Mouse (Mus musculus): ENCODE results near the gene Golga4. TPM values are rescaled to one million over a fixed set of nuclear protein-coding genes. Genes with fewer than 3 reads are reported as not detected.

Golga4 gene
- polyA plus RNA-seq, 1 experiment: 17.4 TPM

DNA sequence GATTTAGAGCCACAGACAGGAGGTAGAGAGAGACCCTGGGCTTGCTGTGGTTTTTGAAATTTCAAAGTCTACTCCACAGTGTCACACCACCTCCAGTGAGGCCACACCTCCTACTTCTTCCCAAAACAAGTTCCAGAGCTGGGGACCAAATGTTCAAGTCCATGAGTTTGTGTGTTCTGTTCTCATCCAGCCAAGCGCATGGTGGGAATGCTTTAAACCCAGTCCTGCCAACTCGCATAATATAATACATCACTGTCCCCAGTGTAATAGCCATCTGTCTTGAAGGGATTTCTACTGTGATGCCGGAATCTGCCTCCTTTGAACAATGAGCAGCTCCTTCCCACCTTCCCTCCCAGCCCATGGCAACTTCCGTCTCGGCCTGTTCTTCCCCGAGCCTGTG, 63.3 kb downstream of the Golga4 start:
- Histone ChIP-seq H3K4me3 (replicated peaks; ENCODE audit: extremely low read depth, low read depth, low read length) (no peak overlapping the region), H3K4me1 (ENCODE audit: control insufficient read depth, insufficient read depth, low read length) (no peaks in the 10 kb centered on the region)
- WGBS: 91% methylated on average over 6 of the region's 6 CpGs
- TF ChIP-seq CTCF (IDR thresholded peaks at IDR 0.05; ENCODE audit: insufficient read depth, low read length): no peak
- TF ChIP-seq POLR2A (IDR thresholded peaks at IDR 0.05; ENCODE audit: borderline replicate concordance, extremely low read depth, low read depth, low read length): no peak
- no peak for DNase-seq

DNA sequence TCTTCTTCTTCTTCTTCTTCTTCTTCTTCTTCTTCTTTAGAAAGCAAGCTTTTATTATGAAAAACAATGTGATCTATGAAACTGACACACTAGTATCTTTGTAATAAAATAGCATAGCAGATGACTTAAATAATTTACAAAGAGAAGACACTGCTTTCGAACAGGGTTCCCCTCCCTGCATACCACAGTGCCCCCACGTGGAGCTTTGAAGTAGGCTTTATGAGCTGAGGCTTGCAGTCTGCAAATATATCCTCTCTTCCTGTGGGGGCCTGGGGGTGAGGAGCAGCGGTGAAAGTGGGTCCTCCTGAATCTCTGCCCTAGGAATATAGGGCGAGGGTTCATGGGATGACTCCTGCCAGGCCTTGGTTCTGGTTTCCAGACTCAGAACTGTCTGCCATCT, 64.8 kb downstream of the Golga4 start:
- no peak for DNase-seq
- H3K4me3 ChIP-seq (replicated peaks; ENCODE audit: extremely low read depth, low read depth, low read length): no peak overlapping the region
- TF ChIP-seq POLR2A (IDR thresholded peaks at IDR 0.05; ENCODE audit: borderline replicate concordance, extremely low read depth, low read depth, low read length): no peak
- TF ChIP-seq CTCF (IDR thresholded peaks at IDR 0.05; ENCODE audit: insufficient read depth, low read length): no peak
- no peaks in the 10 kb centered on the region for H3K4me1 ChIP-seq (ENCODE audit: control insufficient read depth, insufficient read depth, low read length)
- WGBS: 75% methylated on average over 4 of the region's 4 CpGs

- Histone ChIP-seq H3K4me1 (ENCODE audit: control insufficient read depth, insufficient read depth, low read length) (no peaks in the 10 kb centered on the region), H3K4me3 (replicated peaks; ENCODE audit: extremely low read depth, low read depth, low read length) (no peak overlapping the region)
- WGBS: 91% methylated on average over 4 of the region's 4 CpGs
- no peak for DNase-seq
- TF ChIP-seq POLR2A (IDR thresholded peaks at IDR 0.05; ENCODE audit: borderline replicate concordance, extremely low read depth, low read depth, low read length): no peak
- TF ChIP-seq CTCF (IDR thresholded peaks at IDR 0.05; ENCODE audit: insufficient read depth, low read length): no peak
These were observed 65.6 kb downstream of the Golga4 start for GRCm38 (mm10) chr9:118571701-118572100.

- 80% methylated on average over 5 of the region's 5 CpGs for WGBS
- Histone ChIP-seq H3K4me3 (replicated peaks; ENCODE audit: extremely low read depth, low read depth, low read length) (no peak overlapping the region), H3K4me1 (ENCODE audit: control insufficient read depth, insufficient read depth, low read length) (no peaks in the 10 kb centered on the region)
- TF ChIP-seq POLR2A (IDR thresholded peaks at IDR 0.05; ENCODE audit: borderline replicate concordance, extremely low read depth, low read depth, low read length) (no peak), CTCF (IDR thresholded peaks at IDR 0.05; ENCODE audit: insufficient read depth, low read length) (no peak)
- DNase-seq: no peak
These were observed 68.8 kb downstream of the Golga4 start for GRCm38 (mm10) chr9:118574911-118575310.

DNA sequence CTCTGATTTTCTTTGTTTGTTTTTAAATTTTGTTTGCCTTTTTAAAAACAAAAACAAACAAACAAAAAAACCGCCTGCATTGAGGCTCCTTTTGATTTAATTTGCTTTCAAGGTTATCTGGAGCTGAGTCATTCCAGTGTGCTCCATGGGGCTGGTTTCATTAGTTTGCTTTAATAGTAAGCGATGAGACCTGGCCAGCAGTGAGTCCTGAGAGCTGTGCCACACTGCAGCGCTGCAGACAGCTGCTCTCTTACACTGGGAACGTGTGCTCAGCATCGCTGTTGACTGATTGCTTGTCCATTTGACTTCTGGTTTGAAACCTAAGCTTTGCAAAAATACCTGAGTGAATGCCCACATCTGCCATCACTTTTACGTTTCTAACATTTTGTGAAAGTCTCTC, 74.3 kb downstream of the Golga4 start:
- Histone ChIP-seq H3K4me1 (ENCODE audit: control insufficient read depth, insufficient read depth, low read length) (no peaks in the 10 kb centered on the region), H3K4me3 (replicated peaks; ENCODE audit: extremely low read depth, low read depth, low read length) (no peak overlapping the region)
- DNase-seq: no peak
- TF ChIP-seq POLR2A (IDR thresholded peaks at IDR 0.05; ENCODE audit: borderline replicate concordance, extremely low read depth, low read depth, low read length) (no peak), CTCF (IDR thresholded peaks at IDR 0.05; ENCODE audit: insufficient read depth, low read length) (no peak)
- 74% methylated on average over 6 of the region's 6 CpGs for WGBS

GRCm38 (mm10) chr9:118582757-118583156, 76.7 kb downstream of the Golga4 start:
- 45% methylated on average over 6 of the region's 6 CpGs for WGBS
- Histone ChIP-seq H3K4me1 (ENCODE audit: control insufficient read depth, insufficient read depth, low read length) (no peaks in the 10 kb centered on the region), H3K4me3 (replicated peaks; ENCODE audit: extremely low read depth, low read depth, low read length) (no peak overlapping the region)
- TF ChIP-seq CTCF (IDR thresholded peaks at IDR 0.05; ENCODE audit: insufficient read depth, low read length): no peak
- no peak for TF ChIP-seq POLR2A (IDR thresholded peaks at IDR 0.05; ENCODE audit: borderline replicate concordance, extremely low read depth, low read depth, low read length)
- DNase-seq: no peak

DNA sequence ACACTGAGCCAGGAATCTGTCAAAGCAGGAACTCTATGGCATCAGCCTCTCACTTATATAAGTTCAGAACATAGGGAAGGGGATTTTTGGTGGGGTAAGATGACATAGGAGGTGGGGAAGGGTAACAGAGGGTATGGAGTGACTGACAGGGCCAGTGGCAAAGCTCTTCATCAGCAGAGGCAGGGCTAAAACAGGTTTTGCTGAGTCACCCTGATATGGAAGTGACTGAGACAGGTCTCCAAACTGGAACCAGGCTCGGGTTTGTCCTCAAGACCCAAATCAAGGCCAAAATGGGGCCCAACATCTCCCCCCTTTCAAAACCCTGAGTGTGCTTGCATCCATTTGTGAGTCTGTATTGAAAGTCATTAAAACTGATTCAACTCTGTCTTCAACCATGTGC, 78.8 kb downstream of the Golga4 start:
- no peak for TF ChIP-seq POLR2A (IDR thresholded peaks at IDR 0.05; ENCODE audit: borderline replicate concordance, extremely low read depth, low read depth, low read length)
- no peak for TF ChIP-seq CTCF (IDR thresholded peaks at IDR 0.05; ENCODE audit: insufficient read depth, low read length)
- 56% methylated on average over 1 of the region's 1 CpGs for WGBS
- H3K4me1 ChIP-seq (ENCODE audit: control insufficient read depth, insufficient read depth, low read length): no peaks in the 10 kb centered on the region
- DNase-seq: no peak
- no peak overlapping the region for H3K4me3 ChIP-seq (replicated peaks; ENCODE audit: extremely low read depth, low read depth, low read length)

DNA sequence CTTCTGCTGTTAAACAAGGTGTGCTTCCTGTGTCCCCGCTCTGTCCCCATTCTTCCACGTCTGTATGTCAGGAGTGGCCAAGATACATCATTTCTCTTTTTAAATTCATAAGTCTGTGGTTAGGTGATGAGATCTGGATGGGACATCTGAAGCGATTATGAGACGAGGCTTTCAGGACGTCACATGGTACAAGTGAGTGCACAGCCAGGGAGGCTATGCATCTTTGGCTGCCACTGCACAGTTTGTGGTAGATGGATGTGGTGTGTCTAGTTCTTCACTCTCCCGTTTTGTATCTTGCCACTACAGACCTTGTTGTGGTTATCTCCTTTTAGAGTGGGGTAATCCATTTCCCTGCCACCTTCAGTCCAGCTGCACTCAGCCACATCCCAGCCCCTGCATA, 79.9 kb downstream of the Golga4 start:
- no peak overlapping the region for H3K4me3 ChIP-seq (replicated peaks; ENCODE audit: extremely low read depth, low read depth, low read length)
- 67% methylated on average over 6 of the region's 6 CpGs for WGBS
- no peaks in the 10 kb centered on the region for H3K4me1 ChIP-seq (ENCODE audit: control insufficient read depth, insufficient read depth, low read length)
- no peak for DNase-seq
- TF ChIP-seq POLR2A (IDR thresholded peaks at IDR 0.05; ENCODE audit: borderline replicate concordance, extremely low read depth, low read depth, low read length) (no peak), CTCF (IDR thresholded peaks at IDR 0.05; ENCODE audit: insufficient read depth, low read length) (no peak)

DNA sequence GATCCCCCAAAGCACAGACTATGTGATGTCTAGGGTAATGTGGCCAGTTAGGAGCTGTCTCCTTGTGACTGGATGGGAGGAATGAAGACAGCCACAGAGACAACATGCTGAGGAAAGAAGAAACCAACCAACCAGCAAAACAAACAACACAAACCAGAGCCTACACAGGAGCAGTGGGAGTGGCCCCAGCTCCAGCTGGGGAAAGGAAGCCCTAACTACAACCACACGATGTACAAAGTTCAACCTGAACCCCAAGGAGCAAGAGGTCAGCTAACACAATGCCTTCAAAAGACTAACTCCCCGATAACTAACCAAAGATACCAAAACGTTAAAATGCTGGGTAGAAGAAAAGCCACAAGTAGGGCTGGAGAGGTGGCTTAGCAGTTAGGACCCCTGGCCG, 81.0 kb downstream of the Golga4 start:
- TF ChIP-seq CTCF (IDR thresholded peaks at IDR 0.05; ENCODE audit: insufficient read depth, low read length): no peak
- TF ChIP-seq POLR2A (IDR thresholded peaks at IDR 0.05; ENCODE audit: borderline replicate concordance, extremely low read depth, low read depth, low read length): no peak
- Histone ChIP-seq H3K4me1 (ENCODE audit: control insufficient read depth, insufficient read depth, low read length) (no peaks in the 10 kb centered on the region), H3K4me3 (replicated peaks; ENCODE audit: extremely low read depth, low read depth, low read length) (no peak overlapping the region)
- 63% methylated on average over 4 of the region's 4 CpGs for WGBS
- no peak for DNase-seq

DNA sequence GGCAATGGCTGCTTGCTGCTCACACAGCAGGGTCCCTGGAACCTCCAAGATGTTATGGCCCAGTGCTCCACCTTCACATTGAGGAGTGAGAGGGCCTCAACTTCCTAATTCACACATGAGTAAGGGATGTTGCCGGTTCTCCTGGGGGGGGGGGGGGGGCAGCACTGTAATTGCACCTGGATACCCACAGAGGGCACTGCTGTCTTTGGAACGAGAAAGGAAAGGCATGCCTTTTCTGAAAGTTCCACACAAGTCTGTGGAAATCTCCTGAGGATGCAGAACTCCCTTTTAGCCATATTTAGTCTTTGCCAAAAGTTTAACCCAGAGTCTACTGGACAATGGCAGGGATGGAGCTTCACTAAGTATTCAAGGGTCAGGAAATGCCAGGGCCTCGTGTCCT, 83.2 kb downstream of the Golga4 start:
- no peak for DNase-seq
- H3K4me3 ChIP-seq (replicated peaks; ENCODE audit: extremely low read depth, low read depth, low read length): no peak overlapping the region
- no peaks in the 10 kb centered on the region for H3K4me1 ChIP-seq (ENCODE audit: control insufficient read depth, insufficient read depth, low read length)
- WGBS: 17% methylated on average over 3 of the region's 3 CpGs
- TF ChIP-seq CTCF (IDR thresholded peaks at IDR 0.05; ENCODE audit: insufficient read depth, low read length) (0 out of 2 replicates have a peak, but pooled peaks have one; percentile 24), POLR2A (IDR thresholded peaks at IDR 0.05; ENCODE audit: borderline replicate concordance, extremely low read depth, low read depth, low read length) (no peak)

Measured in lung, adult 2 months (tissue).